Mouse (Mus musculus): ENCODE data around the gene Zdhhc14.

GRCm38 (mm10) chr17:5532816-5533215 is 40.5 kb downstream of the Zdhhc14 start:
- TF ChIP-seq MXI1 (IDR thresholded peaks at IDR 0.05; ENCODE audit: low read depth, low read length) (no peak), CTCF (conservative IDR thresholded peaks at IDR 0.05 in 1 of 2, IDR thresholded peaks at IDR 0.05 in 1 of 2; ENCODE audit: low read depth in 2 of 2, low read length in 2 of 2) (peak in 1 of 2 experiments; percentile 16; a peak in 1 of 4 replicates), HCFC1 (IDR thresholded peaks at IDR 0.05; ENCODE audit: low read depth, low read length) (no peak), EP300 (IDR thresholded peaks at IDR 0.05; ENCODE audit: low read length) (no peak)

Measured in CH12.LX (cell line).